Mouse (Mus musculus): ENCODE data around the gene Lrrc51.

DNA sequence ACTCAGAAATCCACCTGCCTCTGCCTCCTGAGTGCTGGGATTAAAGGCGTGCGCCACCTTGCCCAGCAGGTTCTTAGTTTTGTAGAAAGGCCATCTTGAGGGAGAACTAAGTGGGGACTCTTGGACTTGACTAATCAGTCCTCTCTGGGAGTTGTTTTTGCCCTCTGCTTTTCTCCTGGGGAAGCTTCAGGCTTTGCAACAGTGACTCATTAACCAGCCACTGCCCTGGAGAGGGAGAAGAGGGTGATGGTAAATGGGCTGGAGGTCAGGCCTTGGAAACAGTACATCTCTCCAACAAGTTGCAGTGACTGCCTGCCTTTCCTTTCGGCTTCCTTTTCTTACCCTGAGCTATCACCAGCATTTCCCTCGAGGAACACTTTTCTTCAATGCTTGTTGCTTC, 30.9 kb upstream of the Lrrc51 start:
- TF ChIP-seq MYOD1 (IDR thresholded peaks at IDR 0.05; ENCODE audit: control insufficient read depth in 1 of 3, insufficient read length in 2 of 3, low read depth in 2 of 3) (no peak), POLR2A (IDR thresholded peaks at IDR 0.05; ENCODE audit: insufficient read length, low read depth) (no peak), MYOG (IDR thresholded peaks at IDR 0.05; ENCODE audit: control insufficient read depth in 1 of 3, insufficient read depth in 1 of 3, insufficient read length in 2 of 3, low read depth in 2 of 3) (no peak), CEBPB (IDR thresholded peaks at IDR 0.05; ENCODE audit: insufficient read depth, poor library complexity, severe bottlenecking) (no peak), E2F4 (IDR thresholded peaks at IDR 0.05; ENCODE audit: insufficient read depth) (no peak), USF1 (IDR thresholded peaks at IDR 0.05; ENCODE audit: low read depth) (no peak), REST (IDR thresholded peaks at IDR 0.05; ENCODE audit: insufficient read depth, insufficient read length) (no peak), TCF12 (IDR thresholded peaks at IDR 0.05; ENCODE audit: insufficient read depth, poor library complexity, severe bottlenecking) (no peak), SRF (IDR thresholded peaks at IDR 0.05; ENCODE audit: control insufficient read depth, insufficient read length, low read depth) (no peak), MAX (IDR thresholded peaks at IDR 0.05; ENCODE audit: low read depth) (no peak)

All from myocyte (in vitro differentiated cells).